Mouse (Mus musculus): ENCODE data around the gene Rptor. TPM values are rescaled to one million over a fixed set of nuclear protein-coding genes. Genes with fewer than 3 reads are reported as not detected.

Rptor gene
- polyA plus RNA-seq, 1 experiment from 2014 or later, result 12.2 TPM

GRCm38 (mm10) chr11:119948803-119949202 is 346.1 kb downstream of the Rptor start:
- no peaks in the 10 kb centered on the region for H3K9me3 ChIP-seq (replicated peaks)
- WGBS, result 80% methylated on average over 2 of the region's 2 CpGs
- H3K4me3 ChIP-seq (replicated peaks), result no peak overlapping the region
- H3K4me2 ChIP-seq (replicated peaks), result no peak overlapping the region
- H3K4me1 ChIP-seq, result peaks cover 66% of the 10 kb centered on the region
- H3K36me3 ChIP-seq, result no peaks in the 10 kb centered on the region
- no peak for ATAC-seq (ENCODE audit: insufficient number of reproducible peaks, low FRiP score, low TSS enrichment, low read depth)
- no peak overlapping the region for H3K9ac ChIP-seq
- H3K27ac ChIP-seq (replicated peaks), result 0 out of 2 replicates have a peak overlapping the region, but pooled peaks have one; percentile 69
- H3K27me3 ChIP-seq, result no peaks in the 10 kb centered on the region

Other genes starting within 250 kb of the Rptor start
- 6.5 and 6.7 TPM in 2 replicates for gene Sgsh, start 247.4 kb upstream of the Rptor start, polyA plus RNA-seq (2015; fragmentation: Nextera tagmentation; extraction: Ambion mirVana)
- 10.8 and 11.7 TPM in 2 replicates for gene Slc26a11, start 247.3 kb upstream of the Rptor start, polyA plus RNA-seq (2015; fragmentation: Nextera tagmentation; extraction: Ambion mirVana)
- gene Rnf213, start 209.8 kb upstream of the Rptor start, polyA plus RNA-seq (2015; fragmentation: Nextera tagmentation; extraction: Ambion mirVana), result 3.3 and 3.5 TPM in 2 replicates
- gene Endov, start 111.6 kb upstream of the Rptor start, polyA plus RNA-seq (2015; fragmentation: Nextera tagmentation; extraction: Ambion mirVana), result 13.1 and 18.6 TPM in 2 replicates
- 1.2 and 1.3 TPM in 2 replicates for gene Nptx1, start 55.2 kb upstream of the Rptor start, polyA plus RNA-seq (2015; fragmentation: Nextera tagmentation; extraction: Ambion mirVana)

All from embryonic facial prominence, embryonic 15.5 days (tissue).